Mouse (Mus musculus): ENCODE results near the gene Olfr1445. TPM values are rescaled to one million over a fixed set of nuclear protein-coding genes. Genes with fewer than 3 reads are reported as not detected.

Olfr1445 gene
- 0.18 TPM in 1 of 2 replicates, not detected in the other for polyA plus RNA-seq (2012; ENCODE audit: low replicate concordance)

GRCm38 (mm10) chr19:12883555-12883954 is at the start of gene Olfr1445:
Gene Olfr1445, plus strand, starts transcription at chr19:12883855.

GRCm38 (mm10) chr19:12846382-12846781 is 37.3 kb upstream of the Olfr1445 start, which contains the start of gene Gm5244:
Gene Gm5244, plus strand, starts transcription at chr19:12846682.

GRCm38 (mm10) chr19:12856983-12857382 is 26.7 kb upstream of the Olfr1445 start, which contains the start of gene Olfr1444:
Gene Olfr1444, plus strand, starts transcription at chr19:12857283.

GRCm38 (mm10) chr19:12893424-12893823 is 9.8 kb downstream of the Olfr1445 start, which contains the start of gene Olfr1446:
Gene Olfr1446, minus strand, starts transcription at chr19:12893524.

GRCm38 (mm10) chr19:12903643-12904042 is 20.0 kb downstream of the Olfr1445 start, which contains the start of gene Olfr1447:
Gene Olfr1447, minus strand, starts transcription at chr19:12903743.

GRCm38 (mm10) chr19:12924319-12924718 is 40.7 kb downstream of the Olfr1445 start, which contains the start of gene Olfr1448:
Gene Olfr1448, minus strand, starts transcription at chr19:12924419.

GRCm38 (mm10) chr19:12930540-12930939 is 46.9 kb downstream of the Olfr1445 start, which contains the start of gene Olfr1449:
Gene Olfr1449, plus strand, starts transcription at chr19:12930840.

Other genes with a start within 250 kb of the Olfr1445 start
- gene Olfr1442, start 213.4 kb upstream of the Olfr1445 start, polyA plus RNA-seq (2012; ENCODE audit: low replicate concordance): not detected in 2 replicates
- not detected in 2 replicates for gene Olfr1443, start 205.7 kb upstream of the Olfr1445 start, polyA plus RNA-seq (2012; ENCODE audit: low replicate concordance)
- gene Keg1, start 188.1 kb upstream of the Olfr1445 start, polyA plus RNA-seq (2012; ENCODE audit: low replicate concordance): not detected in 2 replicates
- not detected in 2 replicates for gene Cntf, start 118.2 kb upstream of the Olfr1445 start, polyA plus RNA-seq (2012; ENCODE audit: low replicate concordance)
- 27.9 and 41.2 TPM in 2 replicates for gene Zfp91, start 87.7 kb upstream of the Olfr1445 start, polyA plus RNA-seq (2012; ENCODE audit: low replicate concordance)
- gene Lpxn, start 87.7 kb upstream of the Olfr1445 start, polyA plus RNA-seq (2012; ENCODE audit: low replicate concordance): 0.54 and 1.7 TPM in 2 replicates
- not detected in 2 replicates for gene Gm5244, start 37.2 kb upstream of the Olfr1445 start, polyA plus RNA-seq (2012; ENCODE audit: low replicate concordance)
- not detected in 2 replicates for gene Olfr1444, start 26.6 kb upstream of the Olfr1445 start, polyA plus RNA-seq (2012; ENCODE audit: low replicate concordance)
- 0.09 TPM in 1 of 2 replicates, not detected in the other for gene Olfr1446, start 9.7 kb downstream of the Olfr1445 start, polyA plus RNA-seq (2012; ENCODE audit: low replicate concordance)
- gene Olfr1447, start 19.9 kb downstream of the Olfr1445 start, polyA plus RNA-seq (2012; ENCODE audit: low replicate concordance): not detected in 2 replicates
- not detected in 2 replicates for gene Olfr1448, start 40.6 kb downstream of the Olfr1445 start, polyA plus RNA-seq (2012; ENCODE audit: low replicate concordance)
- gene Olfr1449, start 47.0 kb downstream of the Olfr1445 start, polyA plus RNA-seq (2012; ENCODE audit: low replicate concordance): not detected in 2 replicates
- gene Olfr1450, start 66.4 kb downstream of the Olfr1445 start, polyA plus RNA-seq (2012; ENCODE audit: low replicate concordance): not detected in 2 replicates
- gene Olfr1451, start 111.2 kb downstream of the Olfr1445 start, polyA plus RNA-seq (2012; ENCODE audit: low replicate concordance): not detected in 2 replicates
- not detected in 2 replicates for gene Olfr1453, start 144.5 kb downstream of the Olfr1445 start, polyA plus RNA-seq (2012; ENCODE audit: low replicate concordance)
- gene Olfr1454, start 176.8 kb downstream of the Olfr1445 start, polyA plus RNA-seq (2012; ENCODE audit: low replicate concordance): not detected in 2 replicates
- gene Olfr1457, start 214.0 kb downstream of the Olfr1445 start, polyA plus RNA-seq (2012; ENCODE audit: low replicate concordance): not detected in 2 replicates
- not detected in 2 replicates for gene Olfr1458, start 222.9 kb downstream of the Olfr1445 start, polyA plus RNA-seq (2012; ENCODE audit: low replicate concordance)